Mouse (Mus musculus): ENCODE data around the gene Efhd1. TPM values are rescaled to one million over a fixed set of nuclear protein-coding genes. Genes with fewer than 3 reads are reported as not detected.

The Efhd1 gene
- polyA plus RNA-seq, 1 experiment from 2014 or later, result 0.41 TPM

DNA sequence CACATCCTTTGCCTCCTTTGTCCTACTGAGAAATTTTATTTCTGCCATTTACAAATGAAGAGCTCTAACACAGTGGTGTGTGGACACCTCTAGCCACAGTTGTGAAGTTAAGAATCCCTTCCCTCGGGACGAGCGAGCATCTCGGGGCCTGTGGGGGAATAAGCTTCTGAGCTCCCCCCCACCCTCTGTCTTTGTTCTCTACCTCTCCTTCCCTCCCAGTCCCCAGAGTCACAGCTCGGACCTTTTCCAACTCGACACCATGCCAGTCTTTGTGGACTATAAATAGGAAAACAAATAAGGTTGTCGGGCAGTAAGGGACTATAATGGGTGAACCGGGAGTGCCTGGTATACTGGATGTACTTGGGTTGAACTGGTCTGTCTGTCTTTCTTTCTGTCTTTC lies 27.3 kb downstream of the Efhd1 start:
- H3K36me3 ChIP-seq, result no peaks in the 10 kb centered on the region
- H3K9ac ChIP-seq, result no peak overlapping the region
- ATAC-seq (ENCODE audit: borderline replicate concordance, extremely low read depth, low FRiP score, low TSS enrichment), result no peak
- H3K4me2 ChIP-seq, result no peak overlapping the region
- no peaks in the 10 kb centered on the region for H3K9me3 ChIP-seq
- H3K4me1 ChIP-seq, result no peaks in the 10 kb centered on the region
- H3K27ac ChIP-seq, result no peak overlapping the region
- H3K27me3 ChIP-seq, result no peaks in the 10 kb centered on the region
- 69% methylated on average over 8 of the region's 8 CpGs for WGBS
- no peak overlapping the region for H3K4me3 ChIP-seq

DNA sequence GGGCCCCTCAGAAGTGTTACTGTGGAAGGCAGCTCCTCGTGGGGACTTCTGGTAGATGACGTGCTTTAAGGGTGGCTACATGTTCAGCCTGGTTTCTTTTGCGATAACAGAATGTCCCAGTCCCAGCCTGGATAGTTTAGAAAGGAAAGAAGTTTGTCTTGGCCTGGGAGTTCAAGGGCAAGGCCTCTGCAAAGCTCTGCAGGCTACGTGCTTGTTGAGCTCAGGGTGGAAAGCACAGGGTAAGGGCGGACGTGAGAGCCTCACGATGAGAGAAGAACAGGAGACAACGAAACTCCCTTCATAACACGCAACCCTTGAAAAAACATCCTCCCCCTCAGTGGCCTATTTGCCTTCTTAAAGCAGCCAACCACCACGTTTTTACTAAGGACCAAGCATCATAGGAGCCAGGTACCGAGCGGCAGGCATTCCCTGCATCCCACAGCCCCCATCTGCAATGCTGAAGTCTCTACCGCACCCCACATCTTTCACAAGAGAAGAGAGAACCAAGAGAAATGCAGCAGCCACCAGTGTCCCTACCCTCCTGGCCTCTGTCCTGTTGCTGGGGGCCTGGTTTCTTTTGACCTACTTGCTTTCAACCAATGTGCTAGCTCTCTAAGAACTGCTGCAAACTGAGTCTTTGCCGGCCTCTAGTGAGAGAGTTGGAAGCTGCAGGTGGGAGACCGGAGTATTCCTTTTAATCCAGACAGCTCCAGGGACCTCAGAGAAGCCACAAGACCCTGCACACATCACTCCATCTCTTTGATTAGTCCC lies 28.4 kb downstream of the Efhd1 start:
- no peaks in the 10 kb centered on the region for H3K27me3 ChIP-seq
- ATAC-seq (ENCODE audit: borderline replicate concordance, extremely low read depth, low FRiP score, low TSS enrichment), result no peak
- H3K4me1 ChIP-seq, result no peaks in the 10 kb centered on the region
- H3K4me3 ChIP-seq, result no peak overlapping the region
- no peak overlapping the region for H3K27ac ChIP-seq
- H3K9ac ChIP-seq, result no peak overlapping the region
- no peak overlapping the region for H3K4me2 ChIP-seq
- WGBS, result 59% methylated on average over 15 of the region's 15 CpGs
- no peaks in the 10 kb centered on the region for H3K9me3 ChIP-seq
- no peaks in the 10 kb centered on the region for H3K36me3 ChIP-seq

DNA sequence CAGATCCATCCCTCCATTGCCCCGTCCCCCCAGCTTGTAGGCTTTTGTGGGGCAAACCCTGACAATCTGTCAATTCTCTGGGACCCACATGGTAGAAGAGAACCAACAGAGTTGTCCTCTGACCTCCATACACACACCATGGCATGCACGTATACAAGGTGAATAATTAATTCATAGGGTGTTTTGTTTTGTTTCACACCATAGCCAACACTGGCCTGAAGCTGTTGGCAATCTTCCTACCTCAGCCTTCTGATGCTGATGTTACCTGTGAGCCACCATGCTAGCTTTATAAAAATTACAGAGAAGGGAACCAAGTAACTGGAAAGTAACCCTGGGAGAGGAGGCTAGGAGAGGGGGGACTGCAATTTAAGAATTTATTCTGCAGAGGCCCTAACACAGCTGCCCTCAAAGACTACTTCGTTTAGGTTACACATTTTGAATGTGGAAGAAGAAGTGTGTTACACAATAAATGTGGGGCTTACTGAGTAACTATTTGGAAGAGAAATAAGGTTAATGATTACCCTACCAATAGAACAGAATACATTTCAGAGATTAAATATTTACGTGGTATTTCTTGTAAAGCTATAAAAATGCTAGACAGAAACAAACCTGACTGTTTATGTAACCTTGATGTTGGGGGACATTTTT lies 30.0 kb downstream of the Efhd1 start:
- ATAC-seq (ENCODE audit: borderline replicate concordance, extremely low read depth, low FRiP score, low TSS enrichment), result no peak
- Histone ChIP-seq H3K36me3 (no peaks in the 10 kb centered on the region), H3K9ac (no peak overlapping the region), H3K4me2 (no peak overlapping the region), H3K9me3 (no peaks in the 10 kb centered on the region), H3K4me1 (no peaks in the 10 kb centered on the region), H3K27me3 (no peaks in the 10 kb centered on the region), H3K4me3 (no peak overlapping the region), H3K27ac (no peak overlapping the region)
- 63% methylated on average over 4 of the region's 4 CpGs for WGBS

DNA sequence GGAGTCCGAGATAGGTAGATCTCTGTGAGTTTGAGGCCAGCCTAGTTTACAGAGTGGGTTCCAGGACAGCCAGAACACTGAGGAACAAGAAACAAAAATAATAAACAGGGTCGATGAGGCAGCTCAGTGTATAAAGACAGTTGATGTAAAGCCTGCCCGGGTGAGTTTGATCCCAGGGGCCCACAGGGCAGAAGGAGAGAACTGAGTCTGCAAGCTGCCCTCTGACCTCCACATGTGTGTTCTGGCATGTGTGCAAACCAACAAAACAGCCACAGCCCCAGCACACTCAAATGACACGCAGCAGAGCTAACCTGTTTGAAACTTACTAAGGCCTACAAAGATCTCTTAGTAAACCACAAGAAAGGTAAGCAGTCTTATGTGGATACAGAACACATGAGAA lies 30.8 kb downstream of the Efhd1 start:
- no peak for ATAC-seq (ENCODE audit: borderline replicate concordance, extremely low read depth, low FRiP score, low TSS enrichment)
- Histone ChIP-seq H3K9me3 (no peaks in the 10 kb centered on the region), H3K27me3 (no peaks in the 10 kb centered on the region), H3K4me1 (no peaks in the 10 kb centered on the region), H3K27ac (no peak overlapping the region), H3K4me2 (no peak overlapping the region), H3K4me3 (no peak overlapping the region), H3K9ac (no peak overlapping the region), H3K36me3 (no peaks in the 10 kb centered on the region)
- 36% methylated on average over 4 of the region's 4 CpGs for WGBS

DNA sequence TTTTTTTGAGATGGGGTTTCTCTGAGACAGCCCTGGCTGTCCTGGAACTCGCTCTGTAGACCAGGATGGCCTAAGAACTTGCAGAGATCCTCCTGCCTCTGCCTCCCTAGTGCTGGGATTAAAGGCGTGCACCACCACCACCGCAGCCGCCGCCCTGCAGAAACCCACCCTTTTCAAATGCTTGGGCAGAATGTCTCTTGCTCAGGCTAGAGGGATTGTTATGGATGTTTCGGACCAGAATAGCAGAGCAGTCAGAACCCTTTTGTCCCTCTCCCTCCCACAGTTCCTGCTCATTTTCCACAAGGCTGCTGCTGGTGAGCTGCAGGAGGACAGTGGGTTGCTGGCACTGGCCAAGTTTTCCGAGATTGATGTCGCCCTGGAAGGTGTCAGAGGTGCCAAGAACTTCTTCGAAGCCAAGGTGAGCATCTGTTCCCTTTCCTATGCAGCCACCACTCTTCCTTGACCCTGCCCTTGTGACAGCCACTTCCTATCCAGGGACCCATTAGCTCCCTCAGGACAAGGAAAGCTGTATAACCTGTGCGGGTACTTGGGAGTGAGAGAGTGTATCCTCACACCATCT lies 33.3 kb downstream of the Efhd1 start:
- ATAC-seq (ENCODE audit: borderline replicate concordance, extremely low read depth, low FRiP score, low TSS enrichment), result no peak
- Histone ChIP-seq H3K4me3 (no peak overlapping the region), H3K9me3 (no peaks in the 10 kb centered on the region), H3K27ac (no peak overlapping the region), H3K36me3 (no peaks in the 10 kb centered on the region), H3K9ac (no peak overlapping the region), H3K27me3 (no peaks in the 10 kb centered on the region), H3K4me1 (no peaks in the 10 kb centered on the region), H3K4me2 (no peak overlapping the region)
- 81% methylated on average over 10 of the region's 10 CpGs for WGBS

DNA sequence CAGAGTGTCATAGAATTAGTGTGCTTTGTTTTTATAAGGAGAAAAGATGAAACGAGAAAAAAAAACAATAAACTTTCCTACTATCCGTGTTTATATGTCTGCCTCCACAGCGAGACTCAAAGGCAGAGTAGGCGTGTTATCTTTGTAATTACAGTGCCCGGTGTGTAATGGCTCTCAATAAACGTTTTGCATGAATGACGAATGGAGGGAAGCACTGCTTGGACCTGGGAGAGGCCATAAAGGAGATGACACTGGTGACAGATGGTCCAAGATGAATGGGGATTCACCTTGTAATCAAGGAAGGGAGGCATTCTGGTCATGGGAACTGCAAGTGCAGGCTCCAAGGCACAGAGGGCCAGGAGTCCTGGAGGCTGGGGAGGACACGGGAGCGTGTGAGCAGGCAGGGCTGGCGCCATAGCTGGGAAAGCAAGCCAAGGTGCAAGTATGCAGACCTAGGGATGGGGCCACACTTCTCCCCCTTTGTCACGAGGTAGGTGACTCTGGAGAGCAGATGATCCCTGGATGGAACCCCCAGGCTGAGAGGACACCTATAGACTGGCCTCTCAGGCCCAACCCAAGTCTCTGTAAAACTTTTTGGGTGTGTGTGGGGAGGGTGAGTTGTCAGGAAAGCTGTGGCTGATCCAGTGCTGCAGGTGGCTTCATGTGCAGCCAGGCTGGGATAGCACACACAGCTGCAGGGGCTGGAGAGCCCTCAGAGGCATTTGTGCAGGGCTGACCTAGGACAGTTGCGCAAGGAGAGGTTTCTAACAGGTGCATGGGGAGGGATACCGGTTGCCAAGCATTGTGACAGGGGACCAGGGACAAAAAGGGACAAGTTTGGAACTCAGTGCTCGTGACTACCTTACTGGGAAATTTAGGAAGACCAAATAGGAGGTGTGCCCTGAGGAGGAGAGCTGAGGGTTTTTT lies 36.5 kb downstream of the Efhd1 start:
- Histone ChIP-seq H3K4me1 (no peaks in the 10 kb centered on the region), H3K36me3 (no peaks in the 10 kb centered on the region), H3K4me2 (no peak overlapping the region), H3K4me3 (no peak overlapping the region), H3K27ac (no peak overlapping the region), H3K27me3 (no peaks in the 10 kb centered on the region), H3K9me3 (no peaks in the 10 kb centered on the region), H3K9ac (no peak overlapping the region)
- WGBS, result 46% methylated on average over 14 of the region's 14 CpGs
- ATAC-seq (ENCODE audit: borderline replicate concordance, extremely low read depth, low FRiP score, low TSS enrichment), result no peak

DNA sequence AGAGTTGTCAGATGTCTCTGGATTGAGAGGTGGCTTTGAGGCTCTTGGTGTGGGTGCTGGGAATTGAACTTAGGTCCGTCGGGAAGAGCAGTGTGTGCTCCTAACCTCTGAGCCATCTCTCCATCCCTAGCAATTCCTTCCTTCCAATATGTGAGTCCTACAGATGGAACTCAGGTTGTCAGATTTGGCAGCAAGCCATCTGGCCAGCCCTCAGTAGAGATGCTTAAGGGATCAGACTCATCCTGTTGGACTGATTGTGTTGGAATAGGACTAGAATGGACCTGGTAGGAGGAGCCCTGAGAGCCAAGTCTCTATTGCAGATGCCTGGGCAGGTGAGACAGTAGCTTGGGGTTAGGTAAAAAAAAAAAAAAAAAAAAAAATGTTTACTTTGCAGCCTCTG lies 37.8 kb downstream of the Efhd1 start:
- Histone ChIP-seq H3K9me3 (no peaks in the 10 kb centered on the region), H3K4me1 (no peaks in the 10 kb centered on the region), H3K4me3 (no peak overlapping the region), H3K4me2 (no peak overlapping the region), H3K27me3 (no peaks in the 10 kb centered on the region), H3K27ac (no peak overlapping the region), H3K36me3 (no peaks in the 10 kb centered on the region), H3K9ac (no peak overlapping the region)
- no peak for ATAC-seq (ENCODE audit: borderline replicate concordance, extremely low read depth, low FRiP score, low TSS enrichment)
- 74% methylated on average over 2 of the region's 2 CpGs for WGBS

DNA sequence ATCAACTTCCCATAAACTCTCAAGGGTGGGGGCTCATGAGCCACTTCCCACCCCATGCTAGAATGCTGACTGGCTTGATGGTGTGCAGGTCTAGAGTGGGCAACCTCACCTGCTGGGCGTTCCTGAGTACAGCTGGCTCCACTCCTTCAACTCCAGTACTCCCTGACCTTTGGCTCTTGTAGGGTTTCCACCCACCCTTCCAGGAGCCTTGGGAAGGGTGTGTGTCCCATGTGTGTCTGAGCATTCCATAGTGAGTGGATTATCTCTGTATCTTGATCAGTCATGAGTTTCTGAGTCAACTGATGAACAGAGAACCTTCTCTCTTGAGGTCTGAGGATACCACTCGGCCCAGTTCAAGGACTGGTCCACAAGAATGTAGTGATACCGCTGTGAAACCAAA lies 44.8 kb downstream of the Efhd1 start:
- H3K4me1 ChIP-seq, result no peaks in the 10 kb centered on the region
- WGBS, result 77% methylated on average over 3 of the region's 3 CpGs
- H3K27me3 ChIP-seq, result no peaks in the 10 kb centered on the region
- no peak overlapping the region for H3K4me2 ChIP-seq
- H3K36me3 ChIP-seq, result no peaks in the 10 kb centered on the region
- H3K9ac ChIP-seq, result no peak overlapping the region
- H3K9me3 ChIP-seq, result no peaks in the 10 kb centered on the region
- no peak for ATAC-seq (ENCODE audit: borderline replicate concordance, extremely low read depth, low FRiP score, low TSS enrichment)
- no peak overlapping the region for H3K4me3 ChIP-seq
- H3K27ac ChIP-seq, result no peak overlapping the region

DNA sequence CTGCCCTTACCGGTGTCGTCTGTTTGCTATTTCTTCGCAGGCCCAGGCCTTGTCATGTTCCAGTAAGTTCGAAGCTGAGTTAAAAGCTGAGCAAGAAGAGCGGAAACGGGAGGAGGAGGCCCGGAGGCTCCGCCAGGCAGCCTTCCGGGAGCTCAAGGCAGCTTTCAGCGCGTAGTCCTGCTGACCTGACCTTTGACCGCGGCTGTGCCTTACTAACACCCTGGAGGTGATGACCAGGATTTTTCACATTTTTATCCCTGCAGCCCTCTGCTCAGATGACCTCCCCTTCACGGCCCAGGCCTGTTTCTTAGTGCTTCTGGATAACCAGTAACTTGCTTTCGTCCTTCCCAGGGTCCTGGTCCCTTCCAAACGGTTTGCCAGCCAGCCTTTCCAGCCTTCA lies 45.5 kb downstream of the Efhd1 start:
- no peaks in the 10 kb centered on the region for H3K4me1 ChIP-seq
- H3K9ac ChIP-seq, result no peak overlapping the region
- no peaks in the 10 kb centered on the region for H3K9me3 ChIP-seq
- H3K27ac ChIP-seq, result no peak overlapping the region
- 70% methylated on average over 16 of the region's 16 CpGs for WGBS
- H3K27me3 ChIP-seq, result no peaks in the 10 kb centered on the region
- no peak overlapping the region for H3K4me2 ChIP-seq
- no peak overlapping the region for H3K4me3 ChIP-seq
- H3K36me3 ChIP-seq, result no peaks in the 10 kb centered on the region
- no peak for ATAC-seq (ENCODE audit: borderline replicate concordance, extremely low read depth, low FRiP score, low TSS enrichment)

DNA sequence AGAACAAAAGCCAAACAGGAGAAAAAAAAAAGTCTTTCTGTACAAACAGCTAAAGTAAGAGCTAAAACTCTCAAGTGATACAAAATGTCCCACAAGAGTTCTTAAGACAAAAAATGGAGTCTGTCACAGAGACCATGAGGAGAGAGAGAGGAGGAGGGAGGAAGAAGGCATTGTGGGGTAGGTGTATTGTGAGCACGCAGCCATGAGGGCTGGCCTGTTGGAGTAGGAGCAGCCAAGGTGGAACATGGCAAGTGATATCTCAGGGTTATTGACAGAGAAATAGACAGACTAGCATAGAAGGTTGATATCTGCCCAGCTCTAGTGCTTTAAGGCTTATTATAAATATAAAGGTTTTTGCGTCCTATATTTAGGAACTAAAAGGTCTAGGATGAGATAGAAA lies 48.5 kb downstream of the Efhd1 start:
- no peaks in the 10 kb centered on the region for H3K27me3 ChIP-seq
- H3K4me2 ChIP-seq, result no peak overlapping the region
- H3K27ac ChIP-seq, result no peak overlapping the region
- H3K9me3 ChIP-seq, result no peaks in the 10 kb centered on the region
- 0 out of 2 replicates have a peak, but pooled peaks cover 5% of the 10 kb centered on the region for H3K4me1 ChIP-seq
- H3K4me3 ChIP-seq, result no peak overlapping the region
- no peak for ATAC-seq (ENCODE audit: borderline replicate concordance, extremely low read depth, low FRiP score, low TSS enrichment)
- WGBS, result 76% methylated on average over 2 of the region's 2 CpGs
- no peaks in the 10 kb centered on the region for H3K36me3 ChIP-seq
- H3K9ac ChIP-seq, result no peak overlapping the region

DNA sequence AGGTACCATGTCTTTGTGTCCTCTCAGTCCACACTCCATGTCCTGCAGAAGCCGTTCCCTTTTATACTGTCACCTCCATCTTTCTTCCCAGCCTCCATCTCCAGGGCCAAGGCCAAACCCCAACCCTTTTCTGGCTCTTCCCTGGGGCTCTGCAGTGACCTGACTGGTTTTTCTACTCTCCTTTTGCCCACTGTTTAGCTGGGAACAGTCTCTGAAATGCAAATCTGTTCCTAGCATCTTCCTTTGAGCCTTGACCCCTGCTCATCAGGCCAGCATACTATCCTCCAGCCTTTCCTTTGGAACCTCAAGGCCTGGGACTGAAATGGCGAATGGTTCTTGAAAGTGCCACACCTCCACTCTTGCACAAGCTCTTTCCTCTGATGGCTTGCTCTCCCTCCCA lies 49.0 kb downstream of the Efhd1 start:
- Histone ChIP-seq H3K4me2 (no peak overlapping the region), H3K27me3 (no peaks in the 10 kb centered on the region), H3K27ac (no peak overlapping the region), H3K4me1 (0 out of 2 replicates have a peak, but pooled peaks cover 5% of the 10 kb centered on the region), H3K9ac (no peak overlapping the region), H3K36me3 (no peaks in the 10 kb centered on the region), H3K4me3 (no peak overlapping the region), H3K9me3 (no peaks in the 10 kb centered on the region)
- WGBS, result 70% methylated on average over 2 of the region's 2 CpGs
- no peak for ATAC-seq (ENCODE audit: borderline replicate concordance, extremely low read depth, low FRiP score, low TSS enrichment)

Data from lung, embryonic 15.5 days (tissue).